Mouse (Mus musculus): Measurements from ENCODE around the gene Ctrc. TPM values are rescaled to one million over a fixed set of nuclear protein-coding genes. Genes with fewer than 3 reads are reported as not detected.

Ctrc gene
- polyA plus RNA-seq, 1 experiment, result not detected

GRCm38 (mm10) chr4:141769501-141770160 is 76.5 kb downstream of the Ctrc start:
- TF ChIP-seq POLR2A (IDR thresholded peaks at IDR 0.05; ENCODE audit: insufficient read depth, low read depth, low read length) (no peak), CTCF (IDR thresholded peaks at IDR 0.05; ENCODE audit: insufficient read depth, low read depth, low read length) (no peak)
- Histone ChIP-seq H3K4me3 (ENCODE audit: insufficient read depth, low read depth, low read length) (no peak overlapping the region), H3K4me1 (ENCODE audit: control insufficient read depth, insufficient read depth, low read length) (peaks cover 17% of the 10 kb centered on the region), H3K27ac (ENCODE audit: insufficient read depth, low read depth, low read length) (no peak overlapping the region)
- WGBS, result 70% methylated on average over 8 of the region's 8 CpGs

GRCm38 (mm10) chr4:141767353-141768036 is 78.7 kb downstream of the Ctrc start:
- H3K4me3 ChIP-seq (ENCODE audit: insufficient read depth, low read depth, low read length), result no peak overlapping the region
- WGBS, result 66% methylated on average over 19 of the region's 19 CpGs
- peaks cover 17% of the 10 kb centered on the region for H3K4me1 ChIP-seq (ENCODE audit: control insufficient read depth, insufficient read depth, low read length)
- peak overlapping the region; percentile 4; the same call in 1 of the 2 replicates for H3K27ac ChIP-seq (ENCODE audit: insufficient read depth, low read depth, low read length)
- TF ChIP-seq CTCF (IDR thresholded peaks at IDR 0.05; ENCODE audit: insufficient read depth, low read depth, low read length) (no peak), POLR2A (IDR thresholded peaks at IDR 0.05; ENCODE audit: insufficient read depth, low read depth, low read length) (no peak)

DNA sequence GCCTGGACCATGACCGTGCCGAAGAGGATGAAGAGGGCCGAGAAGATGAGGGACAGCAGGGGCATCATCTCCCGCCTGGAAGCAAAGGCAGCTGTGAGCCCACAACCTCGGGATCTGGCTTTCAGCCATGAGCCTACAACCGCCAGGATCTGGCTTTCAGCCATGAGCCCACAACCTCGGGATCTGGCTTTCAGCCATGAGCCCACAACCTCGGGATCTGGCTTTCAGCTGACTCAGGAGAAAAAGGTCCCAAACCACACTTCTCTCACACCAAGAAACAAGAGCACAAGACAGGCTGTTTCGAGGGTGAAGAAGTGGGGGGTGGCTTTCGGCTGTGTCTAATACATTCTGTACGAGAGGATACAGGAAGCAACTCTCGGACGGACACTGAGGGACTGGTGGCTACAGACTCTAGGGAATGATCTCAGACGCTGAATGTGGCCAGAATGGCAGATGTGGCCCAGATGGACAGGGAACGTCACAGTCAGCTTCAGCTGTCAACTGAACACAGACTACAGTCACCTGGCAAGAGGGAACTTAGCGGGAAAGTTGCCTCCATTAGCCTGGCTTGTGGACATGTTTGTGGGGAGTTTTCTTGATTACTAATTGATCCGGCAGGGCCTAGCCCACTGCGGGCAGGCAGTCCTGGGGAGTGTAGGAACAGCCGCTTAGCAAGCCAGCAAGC is 79.3 kb downstream of the Ctrc start:
- 24% methylated on average over 19 of the region's 19 CpGs for WGBS
- Histone ChIP-seq H3K4me3 (ENCODE audit: insufficient read depth, low read depth, low read length) (no peak overlapping the region), H3K4me1 (ENCODE audit: control insufficient read depth, insufficient read depth, low read length) (peaks cover 17% of the 10 kb centered on the region), H3K27ac (ENCODE audit: insufficient read depth, low read depth, low read length) (no peak overlapping the region)
- TF ChIP-seq POLR2A (IDR thresholded peaks at IDR 0.05; ENCODE audit: insufficient read depth, low read depth, low read length) (no peak), CTCF (IDR thresholded peaks at IDR 0.05; ENCODE audit: insufficient read depth, low read depth, low read length) (no peak)

- peaks cover 17% of the 10 kb centered on the region for H3K4me1 ChIP-seq (ENCODE audit: control insufficient read depth, insufficient read depth, low read length)
- 34% methylated on average over 8 of the region's 8 CpGs for WGBS
- no peak overlapping the region for H3K4me3 ChIP-seq (ENCODE audit: insufficient read depth, low read depth, low read length)
- no peak overlapping the region for H3K27ac ChIP-seq (ENCODE audit: insufficient read depth, low read depth, low read length)
- TF ChIP-seq POLR2A (IDR thresholded peaks at IDR 0.05; ENCODE audit: insufficient read depth, low read depth, low read length) (no peak), CTCF (IDR thresholded peaks at IDR 0.05; ENCODE audit: insufficient read depth, low read depth, low read length) (no peak)
These were observed 79.9 kb downstream of the Ctrc start for GRCm38 (mm10) chr4:141766316-141766667.

DNA sequence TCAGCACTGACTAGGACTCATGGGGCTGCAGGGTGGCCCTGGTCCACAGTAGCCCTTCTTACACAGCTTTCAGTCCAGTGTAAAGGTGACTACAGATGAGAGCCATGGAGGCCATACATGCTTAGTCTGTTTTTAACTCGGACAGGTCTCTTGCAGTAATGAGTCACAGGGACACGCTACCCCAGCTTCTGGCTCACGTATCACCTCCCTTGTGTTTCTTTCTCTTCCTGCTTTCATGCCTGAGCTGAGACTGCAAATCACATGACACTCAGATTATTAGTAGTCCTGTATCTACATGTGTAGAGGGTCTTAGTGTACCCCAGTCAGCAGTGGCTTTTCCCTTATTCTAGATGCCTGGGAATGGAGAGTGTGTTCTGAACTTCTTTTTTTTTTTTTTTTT is 81.2 kb downstream of the Ctrc start:
- H3K4me3 ChIP-seq (ENCODE audit: insufficient read depth, low read depth, low read length), result no peak overlapping the region
- peaks cover 17% of the 10 kb centered on the region for H3K4me1 ChIP-seq (ENCODE audit: control insufficient read depth, insufficient read depth, low read length)
- WGBS, result 88% methylated on average over 3 of the region's 3 CpGs
- no peak for TF ChIP-seq POLR2A (IDR thresholded peaks at IDR 0.05; ENCODE audit: insufficient read depth, low read depth, low read length)
- no peak for TF ChIP-seq CTCF (IDR thresholded peaks at IDR 0.05; ENCODE audit: insufficient read depth, low read depth, low read length)
- no peak overlapping the region for H3K27ac ChIP-seq (ENCODE audit: insufficient read depth, low read depth, low read length)

Other genes starting within 250 kb of the Ctrc start
- gene Fblim1, start 240.3 kb downstream of the Ctrc start, polyA plus RNA-seq (2012; ENCODE audit: insufficient read depth, insufficient read length, low replicate concordance, missing spikeins), result not detected in 2 replicates
- gene Tmem82, start 227.7 kb downstream of the Ctrc start, polyA plus RNA-seq (2012; ENCODE audit: insufficient read depth, insufficient read length, low replicate concordance, missing spikeins), result not detected in 2 replicates
- not detected in 2 replicates for gene Slc25a34, start 222.5 kb downstream of the Ctrc start, polyA plus RNA-seq (2012; ENCODE audit: insufficient read depth, insufficient read length, low replicate concordance, missing spikeins)
- not detected in 2 replicates for gene Plekhm2, start 181.5 kb downstream of the Ctrc start, polyA plus RNA-seq (2012; ENCODE audit: insufficient read depth, insufficient read length, low replicate concordance, missing spikeins)
- not detected in 2 replicates for gene Rsc1a1, start 160.8 kb downstream of the Ctrc start, polyA plus RNA-seq (2012; ENCODE audit: insufficient read depth, insufficient read length, low replicate concordance, missing spikeins)
- gene Ddi2, start 122.9 kb downstream of the Ctrc start, polyA plus RNA-seq (2012; ENCODE audit: insufficient read depth, insufficient read length, low replicate concordance, missing spikeins), result 31.7 TPM in 1 of 2 replicates, not detected in the other
- not detected in 2 replicates for gene Agmat, start 99.7 kb downstream of the Ctrc start, polyA plus RNA-seq (2012; ENCODE audit: insufficient read depth, insufficient read length, low replicate concordance, missing spikeins)
- gene Dnajc16, start 55.4 kb downstream of the Ctrc start, polyA plus RNA-seq (2012; ENCODE audit: insufficient read depth, insufficient read length, low replicate concordance, missing spikeins), result not detected in 2 replicates
- gene Casp9, start 52.7 kb downstream of the Ctrc start, polyA plus RNA-seq (2012; ENCODE audit: insufficient read depth, insufficient read length, low replicate concordance, missing spikeins), result not detected in 2 replicates
- not detected in 2 replicates for gene Cela2a, start 20.2 kb downstream of the Ctrc start, polyA plus RNA-seq (2012; ENCODE audit: insufficient read depth, insufficient read length, low replicate concordance, missing spikeins)
- gene Efhd2, start 28.6 kb upstream of the Ctrc start, polyA plus RNA-seq (2012; ENCODE audit: insufficient read depth, insufficient read length, low replicate concordance, missing spikeins), result not detected in 2 replicates
- gene Fhad1, start 168.7 kb upstream of the Ctrc start, polyA plus RNA-seq (2012; ENCODE audit: insufficient read depth, insufficient read length, low replicate concordance, missing spikeins), result not detected in 2 replicates
- not detected in 2 replicates for gene Tmem51, start 237.9 kb upstream of the Ctrc start, polyA plus RNA-seq (2012; ENCODE audit: insufficient read depth, insufficient read length, low replicate concordance, missing spikeins)

Data from olfactory bulb, adult 2 months (tissue).